Mouse (Mus musculus): ENCODE measurements around the gene Rab9. TPM values are rescaled to one million over a fixed set of nuclear protein-coding genes. Genes with fewer than 3 reads are reported as not detected.
A peak's percentile ranks its signal among the peaks of the same experiment; 100 is the strongest.

Gene Rab9
- polyA plus RNA-seq, 1 experiment from 2014 or later: 65.3 TPM

- Histone ChIP-seq H3K4me2 (replicated peaks; ENCODE audit: low read depth, low read length) (no peak overlapping the region), H3K36me3 (ENCODE audit: control insufficient read depth, insufficient read depth, low read length) (no peaks in the 10 kb centered on the region), H3K9ac (replicated peaks; ENCODE audit: low read depth, low read length) (no peak overlapping the region), H3K27me3 (ENCODE audit: control insufficient read depth, insufficient read depth, low read length) (no peaks in the 10 kb centered on the region), H3K4me1 (ENCODE audit: control insufficient read depth, insufficient read depth, low read length) (no peaks in the 10 kb centered on the region), H3K9me3 (ENCODE audit: control insufficient read depth, low read depth, low read length) (no peaks in the 10 kb centered on the region), H3K27ac (ENCODE audit: low read length) (no peak overlapping the region), H3K4me3 (ENCODE audit: low read depth, low read length) (no peak overlapping the region)
- 87% methylated on average over 4 of the region's 4 CpGs for WGBS
- no peak for ATAC-seq (ENCODE audit: insufficient number of reproducible peaks, insufficient read depth, low FRiP score, low read depth)
Measured at GRCm38 (mm10) chrX:166512071-166512470, 32.4 kb upstream of the Rab9 start.

- H3K4me2 ChIP-seq (replicated peaks; ENCODE audit: low read depth, low read length): no peak overlapping the region
- ATAC-seq (ENCODE audit: insufficient number of reproducible peaks, insufficient read depth, low FRiP score, low read depth): no peak
- H3K4me3 ChIP-seq (ENCODE audit: low read depth, low read length): no peak overlapping the region
- H3K27me3 ChIP-seq (ENCODE audit: control insufficient read depth, insufficient read depth, low read length): no peaks in the 10 kb centered on the region
- no peak overlapping the region for H3K9ac ChIP-seq (replicated peaks; ENCODE audit: low read depth, low read length)
- no peak overlapping the region for H3K27ac ChIP-seq (ENCODE audit: low read length)
- H3K9me3 ChIP-seq (ENCODE audit: control insufficient read depth, low read depth, low read length): no peaks in the 10 kb centered on the region
- no peaks in the 10 kb centered on the region for H3K36me3 ChIP-seq (ENCODE audit: control insufficient read depth, insufficient read depth, low read length)
- H3K4me1 ChIP-seq (ENCODE audit: control insufficient read depth, insufficient read depth, low read length): no peaks in the 10 kb centered on the region
Measured at GRCm38 (mm10) chrX:166511107-166511506, 31.4 kb upstream of the Rab9 start.

- H3K9me3 ChIP-seq (ENCODE audit: control insufficient read depth, low read depth, low read length): no peaks in the 10 kb centered on the region
- H3K4me2 ChIP-seq (replicated peaks; ENCODE audit: low read depth, low read length): peak overlapping the region; percentile 41
- H3K27ac ChIP-seq (ENCODE audit: low read length): peak overlapping the region; percentile 96
- peak; percentile 96 for ATAC-seq (ENCODE audit: insufficient number of reproducible peaks, insufficient read depth, low FRiP score, low read depth)
- peak overlapping the region; percentile 40 for H3K4me3 ChIP-seq (ENCODE audit: low read depth, low read length)
- no peaks in the 10 kb centered on the region for H3K36me3 ChIP-seq (ENCODE audit: control insufficient read depth, insufficient read depth, low read length)
- no peaks in the 10 kb centered on the region for H3K27me3 ChIP-seq (ENCODE audit: control insufficient read depth, insufficient read depth, low read length)
- WGBS: 20% methylated on average over 58 of the region's 65 CpGs
- H3K4me1 ChIP-seq (ENCODE audit: control insufficient read depth, insufficient read depth, low read length): no peaks in the 10 kb centered on the region
- peak overlapping the region; percentile 33; the same call in 1 of the 2 replicates for H3K9ac ChIP-seq (replicated peaks; ENCODE audit: low read depth, low read length)
Measured at GRCm38 (mm10) chrX:166509761-166510738, 30.4 kb upstream of the Rab9 start.

GRCm38 (mm10) chrX:166504421-166504820 is 24.8 kb upstream of the Rab9 start:
- Histone ChIP-seq H3K4me3 (ENCODE audit: low read depth, low read length) (no peak overlapping the region), H3K4me1 (ENCODE audit: control insufficient read depth, insufficient read depth, low read length) (no peaks in the 10 kb centered on the region)

GRCm38 (mm10) chrX:166499496-166500190 is 20.0 kb upstream of the Rab9 start:
- Histone ChIP-seq H3K27ac (ENCODE audit: low read length) (no peak overlapping the region), H3K4me2 (replicated peaks; ENCODE audit: low read depth, low read length) (no peak overlapping the region), H3K4me1 (ENCODE audit: control insufficient read depth, insufficient read depth, low read length) (no peaks in the 10 kb centered on the region), H3K4me3 (ENCODE audit: low read depth, low read length) (no peak overlapping the region), H3K27me3 (ENCODE audit: control insufficient read depth, insufficient read depth, low read length) (no peaks in the 10 kb centered on the region), H3K36me3 (ENCODE audit: control insufficient read depth, insufficient read depth, low read length) (no peaks in the 10 kb centered on the region), H3K9ac (replicated peaks; ENCODE audit: low read depth, low read length) (no peak overlapping the region), H3K9me3 (ENCODE audit: control insufficient read depth, low read depth, low read length) (no peaks in the 10 kb centered on the region)
- ATAC-seq (ENCODE audit: insufficient number of reproducible peaks, insufficient read depth, low FRiP score, low read depth): no peak
- WGBS: 68% methylated on average over 1 of the region's 1 CpGs

More at GRCm38 (mm10) chrX:166504421-166504820, 24.8 kb upstream of the Rab9 start:
- WGBS: 50% methylated on average over 2 of the region's 2 CpGs
- no peak overlapping the region for H3K9ac ChIP-seq (replicated peaks; ENCODE audit: low read depth, low read length)
- H3K36me3 ChIP-seq (ENCODE audit: control insufficient read depth, insufficient read depth, low read length): no peaks in the 10 kb centered on the region
- no peak for ATAC-seq (ENCODE audit: insufficient number of reproducible peaks, insufficient read depth, low FRiP score, low read depth)
- H3K27ac ChIP-seq (ENCODE audit: low read length): no peak overlapping the region
- no peak overlapping the region for H3K4me2 ChIP-seq (replicated peaks; ENCODE audit: low read depth, low read length)
- no peaks in the 10 kb centered on the region for H3K9me3 ChIP-seq (ENCODE audit: control insufficient read depth, low read depth, low read length)
- H3K27me3 ChIP-seq (ENCODE audit: control insufficient read depth, insufficient read depth, low read length): no peaks in the 10 kb centered on the region

- Histone ChIP-seq H3K9ac (replicated peaks; ENCODE audit: low read depth, low read length) (no peak overlapping the region), H3K4me3 (ENCODE audit: low read depth, low read length) (no peak overlapping the region), H3K9me3 (ENCODE audit: control insufficient read depth, low read depth, low read length) (no peaks in the 10 kb centered on the region), H3K36me3 (ENCODE audit: control insufficient read depth, insufficient read depth, low read length) (no peaks in the 10 kb centered on the region), H3K4me1 (ENCODE audit: control insufficient read depth, insufficient read depth, low read length) (no peaks in the 10 kb centered on the region), H3K27me3 (ENCODE audit: control insufficient read depth, insufficient read depth, low read length) (no peaks in the 10 kb centered on the region), H3K4me2 (replicated peaks; ENCODE audit: low read depth, low read length) (no peak overlapping the region), H3K27ac (ENCODE audit: low read length) (no peak overlapping the region)
- 81% methylated on average over 4 of the region's 4 CpGs for WGBS
- no peak for ATAC-seq (ENCODE audit: insufficient number of reproducible peaks, insufficient read depth, low FRiP score, low read depth)
Measured at GRCm38 (mm10) chrX:166497771-166498170, 18.1 kb upstream of the Rab9 start.

GRCm38 (mm10) chrX:166495052-166495451 is 15.4 kb upstream of the Rab9 start:
- Histone ChIP-seq H3K27me3 (ENCODE audit: control insufficient read depth, insufficient read depth, low read length) (no peaks in the 10 kb centered on the region), H3K4me2 (replicated peaks; ENCODE audit: low read depth, low read length) (no peak overlapping the region), H3K4me3 (ENCODE audit: low read depth, low read length) (no peak overlapping the region), H3K27ac (ENCODE audit: low read length) (no peak overlapping the region), H3K4me1 (ENCODE audit: control insufficient read depth, insufficient read depth, low read length) (no peaks in the 10 kb centered on the region), H3K9me3 (ENCODE audit: control insufficient read depth, low read depth, low read length) (no peaks in the 10 kb centered on the region), H3K9ac (replicated peaks; ENCODE audit: low read depth, low read length) (no peak overlapping the region), H3K36me3 (ENCODE audit: control insufficient read depth, insufficient read depth, low read length) (no peaks in the 10 kb centered on the region)
- 90% methylated on average over 2 of the region's 2 CpGs for WGBS
- no peak for ATAC-seq (ENCODE audit: insufficient number of reproducible peaks, insufficient read depth, low FRiP score, low read depth)

- H3K27me3 ChIP-seq (ENCODE audit: control insufficient read depth, insufficient read depth, low read length): no peaks in the 10 kb centered on the region
- 21% methylated on average over 28 of the region's 28 CpGs for WGBS
- peak overlapping the region; percentile 57 for H3K9ac ChIP-seq (replicated peaks; ENCODE audit: low read depth, low read length)
- H3K36me3 ChIP-seq (ENCODE audit: control insufficient read depth, insufficient read depth, low read length): no peaks in the 10 kb centered on the region; the same call in 1 of the 2 replicates
- peak overlapping the region; percentile 56 for H3K4me3 ChIP-seq (ENCODE audit: low read depth, low read length)
- H3K4me2 ChIP-seq (replicated peaks; ENCODE audit: low read depth, low read length): peak overlapping the region; percentile 52
- ATAC-seq (ENCODE audit: insufficient number of reproducible peaks, insufficient read depth, low FRiP score, low read depth): peak; percentile 15; the same call in 1 of the 2 replicates
- H3K27ac ChIP-seq (ENCODE audit: low read length): peak overlapping the region; percentile 78; the same call in 1 of the 2 replicates
- no peaks in the 10 kb centered on the region for H3K4me1 ChIP-seq (ENCODE audit: control insufficient read depth, insufficient read depth, low read length)
- H3K9me3 ChIP-seq (ENCODE audit: control insufficient read depth, low read depth, low read length): no peaks in the 10 kb centered on the region
Measured at GRCm38 (mm10) chrX:166478631-166479364, 869 bp downstream of the Rab9 start.

Data from stomach, embryonic 14.5 days (tissue).